Mouse (Mus musculus): Measurements from ENCODE around the gene Acacb. TPM values are rescaled to one million over a fixed set of nuclear protein-coding genes. Genes with fewer than 3 reads are reported as not detected.

The Acacb gene
- polyA plus RNA-seq, 1 experiment from 2014 or later: 5.0 TPM

- peaks cover 50% of the 10 kb centered on the region for H3K27me3 ChIP-seq (replicated peaks)
- no peaks in the 10 kb centered on the region for H3K9me3 ChIP-seq (replicated peaks)
- 13% methylated on average over 22 of the region's 22 CpGs for WGBS
- H3K4me2 ChIP-seq: no peak overlapping the region
- no peak overlapping the region for H3K4me3 ChIP-seq (replicated peaks)
- no peak for ATAC-seq (ENCODE audit: low FRiP score)
- peaks cover 27% of the 10 kb centered on the region for H3K4me1 ChIP-seq
- no peak overlapping the region for H3K9ac ChIP-seq (replicated peaks)
- no peaks in the 10 kb centered on the region for H3K36me3 ChIP-seq
- no peak overlapping the region for H3K27ac ChIP-seq (replicated peaks)
Observed at GRCm38 (mm10) chr5:114299156-114299855, 153.0 kb downstream of the Acacb start.

GRCm38 (mm10) chr5:114299883-114300610, 153.7 kb downstream of the Acacb start:
- Histone ChIP-seq H3K9ac (replicated peaks) (no peak overlapping the region), H3K4me1 (peaks cover 27% of the 10 kb centered on the region), H3K27me3 (replicated peaks) (peaks cover 45% of the 10 kb centered on the region), H3K4me2 (no peak overlapping the region), H3K9me3 (replicated peaks) (no peaks in the 10 kb centered on the region), H3K4me3 (replicated peaks) (no peak overlapping the region), H3K36me3 (no peaks in the 10 kb centered on the region), H3K27ac (replicated peaks) (no peak overlapping the region)
- no peak for ATAC-seq (ENCODE audit: low FRiP score)
- WGBS: 37% methylated on average over 24 of the region's 24 CpGs

Other genes with a start within 250 kb of the Acacb start
- gene Coro1c, start 237.8 kb upstream of the Acacb start, polyA plus RNA-seq (2015; fragmentation: Nextera tagmentation; extraction: Ambion mirVana): 160 and 162 TPM in 2 replicates
- gene Ssh1, start 152.6 kb upstream of the Acacb start, polyA plus RNA-seq (2015; fragmentation: Nextera tagmentation; extraction: Ambion mirVana): 9.8 and 13.1 TPM in 2 replicates
- 0.60 TPM in 1 of 2 replicates, not detected in the other for gene Dao, start 142.8 kb upstream of the Acacb start, polyA plus RNA-seq (2015; fragmentation: Nextera tagmentation; extraction: Ambion mirVana)
- gene Usp30, start 81.1 kb upstream of the Acacb start, polyA plus RNA-seq (2015; fragmentation: Nextera tagmentation; extraction: Ambion mirVana): 17.9 and 18.9 TPM in 2 replicates
- gene Svop, start 55.0 kb upstream of the Acacb start, polyA plus RNA-seq (2015; fragmentation: Nextera tagmentation; extraction: Ambion mirVana): 76.6 and 90.0 TPM in 2 replicates
- 6.2 and 7.8 TPM in 2 replicates for gene Alkbh2, start 18.3 kb upstream of the Acacb start, polyA plus RNA-seq (2015; fragmentation: Nextera tagmentation; extraction: Ambion mirVana)
- 9.2 and 20.7 TPM in 2 replicates for gene Ung, start 16.1 kb upstream of the Acacb start, polyA plus RNA-seq (2015; fragmentation: Nextera tagmentation; extraction: Ambion mirVana)
- gene Foxn4, start 127.3 kb downstream of the Acacb start, polyA plus RNA-seq (2015; fragmentation: Nextera tagmentation; extraction: Ambion mirVana): not detected in 2 replicates
- gene Myo1h, start 142.6 kb downstream of the Acacb start, polyA plus RNA-seq (2015; fragmentation: Nextera tagmentation; extraction: Ambion mirVana): 0.56 and 0.64 TPM in 2 replicates
- 50.5 and 63.8 TPM in 2 replicates for gene Kctd10, start 234.0 kb downstream of the Acacb start, polyA plus RNA-seq (2015; fragmentation: Nextera tagmentation; extraction: Ambion mirVana)
- gene Ube3b, start 234.1 kb downstream of the Acacb start, polyA plus RNA-seq (2015; fragmentation: Nextera tagmentation; extraction: Ambion mirVana): 35.5 and 39.5 TPM in 2 replicates

Measured in neural tube, embryonic 15.5 days (tissue).